Mouse (Mus musculus): ENCODE results near the gene Pisd.

Gene Pisd

GRCm38 (mm10) chr5:32706226-32706780 is 79.1 kb downstream of the Pisd start:
- no peak for DNase-seq (ENCODE audit: low spot score)

- no peak for DNase-seq (ENCODE audit: low spot score)
These were observed 88.1 kb downstream of the Pisd start for GRCm38 (mm10) chr5:32697208-32697867.

- DNase-seq (ENCODE audit: low spot score) = no peak
These were observed 92.0 kb downstream of the Pisd start for GRCm38 (mm10) chr5:32693411-32693810.

Data from ovary, postnatal 36 days (tissue).